Mouse (Mus musculus): Measurements from ENCODE around the gene Rbmxl2. TPM values are rescaled to one million over a fixed set of nuclear protein-coding genes. Genes with fewer than 3 reads are reported as not detected.

Rbmxl2 gene
- total RNA-seq (2015; ENCODE audit: low replicate concordance) (not detected in 2 replicates), total RNA-seq (2017; ENCODE audit: low replicate concordance) (not detected in 2 replicates)

GRCm38 (mm10) chr7:107209204-107209860 is at the start of gene Rbmxl2:
Rbmxl2 (plus strand) TSS chr7:107209445.
- ATAC-seq (replicated peaks; ENCODE audit: low FRiP score, poor library complexity, severe bottlenecking): no peak

DNA sequence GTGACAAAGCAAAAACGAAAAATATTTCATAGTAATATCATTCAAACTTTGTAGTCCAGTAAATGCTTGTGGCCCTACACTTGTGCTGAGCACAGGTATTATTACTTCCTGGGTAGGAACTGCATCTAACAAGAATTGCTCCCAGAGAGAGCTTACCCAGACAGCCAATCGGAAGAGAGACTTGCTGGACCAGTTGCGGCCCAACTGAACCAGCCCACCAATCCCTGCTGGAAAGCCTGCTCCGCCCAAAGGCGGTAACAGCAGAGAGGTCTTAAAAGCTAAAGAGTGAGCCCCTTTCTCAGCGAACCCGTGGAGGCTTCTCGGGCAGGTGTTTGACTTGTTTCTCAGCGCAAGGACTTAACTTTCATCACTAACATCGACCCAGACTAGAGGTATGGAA is 42.6 kb upstream of the Rbmxl2 start, which contains the start of gene Nlrp14:
Gene Nlrp14 (plus strand): TSS at position 301 of the 400 bp plus-strand sequence.
- ATAC-seq (replicated peaks; ENCODE audit: low FRiP score, poor library complexity, severe bottlenecking): no peak

- no peak for ATAC-seq (replicated peaks; ENCODE audit: low FRiP score, poor library complexity, severe bottlenecking)
These were observed 28.8 kb upstream of the Rbmxl2 start for GRCm38 (mm10) chr7:107180406-107180805.

- no peak for ATAC-seq (replicated peaks; ENCODE audit: low FRiP score, poor library complexity, severe bottlenecking)
These were observed 7.4 kb upstream of the Rbmxl2 start for GRCm38 (mm10) chr7:107201817-107202216.

GRCm38 (mm10) chr7:107207843-107208242 is 1.4 kb upstream of the Rbmxl2 start:
- ATAC-seq (replicated peaks; ENCODE audit: low FRiP score, poor library complexity, severe bottlenecking): no peak

DNA sequence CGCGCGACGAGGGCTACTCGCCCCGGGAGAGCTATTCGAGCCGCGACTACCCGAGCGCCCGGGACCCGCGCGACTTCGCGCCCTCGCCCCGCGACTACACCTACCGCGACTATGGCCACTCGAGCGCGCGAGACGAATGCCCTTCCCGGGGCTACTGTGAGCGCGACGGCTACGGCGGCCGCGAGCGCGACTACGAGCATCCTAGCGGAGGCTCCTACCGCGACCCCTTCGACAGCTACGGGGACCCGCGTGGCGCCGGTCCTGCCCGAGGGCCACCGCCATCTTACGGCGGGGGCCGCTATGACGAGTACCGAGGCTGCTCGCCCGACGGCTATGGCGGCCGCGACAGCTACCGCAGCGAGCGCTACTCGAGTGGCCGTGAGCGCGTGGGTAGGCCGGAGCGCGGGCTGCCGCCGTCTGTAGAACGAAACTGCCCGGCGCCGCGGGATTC is 906 bp downstream of the Rbmxl2 start:
- ATAC-seq (replicated peaks; ENCODE audit: low FRiP score, poor library complexity, severe bottlenecking): no peak

DNA sequence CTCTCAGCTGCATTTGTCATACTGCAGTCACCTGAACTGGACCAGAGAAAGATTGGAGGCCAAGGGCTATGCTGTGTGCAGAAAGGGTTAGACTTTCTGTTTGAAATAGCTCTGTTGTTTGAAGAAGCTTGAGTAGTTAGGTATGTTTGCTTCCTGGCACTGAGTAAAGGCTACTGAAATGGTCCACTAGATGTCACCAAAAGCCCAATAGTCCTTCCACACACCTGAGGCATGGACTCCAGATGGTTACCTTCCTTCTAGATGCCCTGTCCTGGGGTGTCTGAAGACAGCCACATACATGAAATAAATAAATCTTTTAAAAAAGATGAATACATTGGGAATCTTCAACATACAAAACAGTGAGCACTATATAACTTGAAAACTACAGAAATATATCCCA is 6.5 kb downstream of the Rbmxl2 start:
- ATAC-seq (replicated peaks; ENCODE audit: low FRiP score, poor library complexity, severe bottlenecking): no peak

- no peak for ATAC-seq (replicated peaks; ENCODE audit: low FRiP score, poor library complexity, severe bottlenecking)
These were observed 7.6 kb downstream of the Rbmxl2 start for GRCm38 (mm10) chr7:107216845-107217244.

DNA sequence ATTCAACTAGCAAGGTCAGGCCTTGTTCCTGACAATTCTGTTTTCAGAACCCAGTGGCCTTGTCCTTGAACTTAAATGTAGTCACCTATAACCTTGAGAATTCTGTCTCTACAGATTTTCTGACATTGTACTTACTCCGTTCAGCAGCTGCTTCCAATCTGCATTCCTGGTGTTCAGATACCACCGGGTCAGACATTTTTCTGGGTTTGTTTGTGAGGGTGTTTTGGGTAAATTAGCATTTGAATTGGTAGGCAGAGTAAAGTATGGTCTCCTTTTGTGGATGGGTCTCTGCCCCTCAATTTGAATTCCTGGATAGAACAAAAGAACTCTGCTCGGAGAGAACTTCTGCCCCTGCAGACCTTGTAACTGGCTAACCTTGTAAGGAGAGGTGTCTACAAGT is 27.6 kb downstream of the Rbmxl2 start:
- ATAC-seq (replicated peaks; ENCODE audit: low FRiP score, poor library complexity, severe bottlenecking): no peak

GRCm38 (mm10) chr7:107237498-107237897 is 28.3 kb downstream of the Rbmxl2 start:
- no peak for ATAC-seq (replicated peaks; ENCODE audit: low FRiP score, poor library complexity, severe bottlenecking)

- no peak for ATAC-seq (replicated peaks; ENCODE audit: low FRiP score, poor library complexity, severe bottlenecking)
These were observed 32.2 kb downstream of the Rbmxl2 start for GRCm38 (mm10) chr7:107241371-107241883.

GRCm38 (mm10) chr7:107250211-107250985 is 41.2 kb downstream of the Rbmxl2 start:
- no peak for ATAC-seq (replicated peaks; ENCODE audit: low FRiP score, poor library complexity, severe bottlenecking)

GRCm38 (mm10) chr7:107253355-107253754 is 44.1 kb downstream of the Rbmxl2 start:
- no peak for ATAC-seq (replicated peaks; ENCODE audit: low FRiP score, poor library complexity, severe bottlenecking)

DNA sequence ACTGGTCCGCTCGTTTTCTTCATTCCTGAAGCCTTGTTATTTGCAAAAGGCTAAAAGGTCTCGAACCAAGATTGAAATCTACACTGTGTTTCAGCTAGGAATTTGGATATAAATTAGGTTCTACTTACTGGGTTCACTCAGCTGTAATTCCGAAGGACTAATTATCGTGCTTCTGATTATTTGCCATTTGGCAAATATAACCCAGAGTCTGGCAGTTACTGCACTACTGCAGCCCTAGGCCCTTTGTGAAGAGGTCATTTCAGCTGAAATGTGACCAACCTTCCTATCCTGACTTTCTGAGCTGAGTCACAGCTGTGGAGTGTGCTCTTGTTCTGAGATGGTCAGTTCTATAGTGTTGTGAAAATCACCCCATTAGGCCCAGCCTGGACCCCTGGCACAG is 50.7 kb downstream of the Rbmxl2 start:
- ATAC-seq (replicated peaks; ENCODE audit: low FRiP score, poor library complexity, severe bottlenecking): no peak

Other genes with a start within 250 kb of the Rbmxl2 start
- not detected in 2 replicates for gene Olfr6, start 245.5 kb upstream of the Rbmxl2 start, total RNA-seq (2015; ENCODE audit: low replicate concordance)
- not detected in 2 replicates for gene Olfr6, start 245.5 kb upstream of the Rbmxl2 start, total RNA-seq (2017; ENCODE audit: low replicate concordance)
- gene Olfr711, start 234.0 kb upstream of the Rbmxl2 start, total RNA-seq (2015; ENCODE audit: low replicate concordance): not detected in 2 replicates
- gene Olfr711, start 234.0 kb upstream of the Rbmxl2 start, total RNA-seq (2017; ENCODE audit: low replicate concordance): 0.38 TPM in 1 of 2 replicates, not detected in the other
- not detected in 2 replicates for gene Olfr2, start 203.4 kb upstream of the Rbmxl2 start, total RNA-seq (2015; ENCODE audit: low replicate concordance)
- gene Olfr2, start 203.4 kb upstream of the Rbmxl2 start, total RNA-seq (2017; ENCODE audit: low replicate concordance): not detected in 2 replicates
- not detected in 2 replicates for gene Olfr713, start 178.3 kb upstream of the Rbmxl2 start, total RNA-seq (2015; ENCODE audit: low replicate concordance)
- not detected in 2 replicates for gene Olfr713, start 178.3 kb upstream of the Rbmxl2 start, total RNA-seq (2017; ENCODE audit: low replicate concordance)
- not detected in 2 replicates for gene Olfr714, start 138.5 kb upstream of the Rbmxl2 start, total RNA-seq (2015; ENCODE audit: low replicate concordance)
- gene Olfr714, start 138.5 kb upstream of the Rbmxl2 start, total RNA-seq (2017; ENCODE audit: low replicate concordance): not detected in 2 replicates
- gene Olfr17, start 116.2 kb upstream of the Rbmxl2 start, total RNA-seq (2015; ENCODE audit: low replicate concordance): not detected in 2 replicates
- gene Olfr17, start 116.2 kb upstream of the Rbmxl2 start, total RNA-seq (2017; ENCODE audit: low replicate concordance): not detected in 2 replicates
- gene Olfr715b, start 99.1 kb upstream of the Rbmxl2 start, total RNA-seq (2015; ENCODE audit: low replicate concordance): not detected in 2 replicates
- gene Olfr715b, start 99.1 kb upstream of the Rbmxl2 start, total RNA-seq (2017; ENCODE audit: low replicate concordance): not detected in 2 replicates
- not detected in 2 replicates for gene Olfr715, start 78.4 kb upstream of the Rbmxl2 start, total RNA-seq (2015; ENCODE audit: low replicate concordance)
- gene Olfr715, start 78.4 kb upstream of the Rbmxl2 start, total RNA-seq (2017; ENCODE audit: low replicate concordance): not detected in 2 replicates
- not detected in 2 replicates for gene Olfr716, start 71.1 kb upstream of the Rbmxl2 start, total RNA-seq (2015; ENCODE audit: low replicate concordance)
- gene Olfr716, start 71.1 kb upstream of the Rbmxl2 start, total RNA-seq (2017; ENCODE audit: low replicate concordance): not detected in 2 replicates
- gene Nlrp14, start 42.5 kb upstream of the Rbmxl2 start, total RNA-seq (2015; ENCODE audit: low replicate concordance): not detected in 2 replicates
- not detected in 2 replicates for gene Nlrp14, start 42.5 kb upstream of the Rbmxl2 start, total RNA-seq (2017; ENCODE audit: low replicate concordance)
- gene Syt9, start 161.3 kb downstream of the Rbmxl2 start, total RNA-seq (2015; ENCODE audit: low replicate concordance): not detected in 2 replicates
- gene Syt9, start 161.3 kb downstream of the Rbmxl2 start, total RNA-seq (2017; ENCODE audit: low replicate concordance): not detected in 2 replicates